Mouse (Mus musculus): ENCODE measurements around the gene Fbxo46.

DNA sequence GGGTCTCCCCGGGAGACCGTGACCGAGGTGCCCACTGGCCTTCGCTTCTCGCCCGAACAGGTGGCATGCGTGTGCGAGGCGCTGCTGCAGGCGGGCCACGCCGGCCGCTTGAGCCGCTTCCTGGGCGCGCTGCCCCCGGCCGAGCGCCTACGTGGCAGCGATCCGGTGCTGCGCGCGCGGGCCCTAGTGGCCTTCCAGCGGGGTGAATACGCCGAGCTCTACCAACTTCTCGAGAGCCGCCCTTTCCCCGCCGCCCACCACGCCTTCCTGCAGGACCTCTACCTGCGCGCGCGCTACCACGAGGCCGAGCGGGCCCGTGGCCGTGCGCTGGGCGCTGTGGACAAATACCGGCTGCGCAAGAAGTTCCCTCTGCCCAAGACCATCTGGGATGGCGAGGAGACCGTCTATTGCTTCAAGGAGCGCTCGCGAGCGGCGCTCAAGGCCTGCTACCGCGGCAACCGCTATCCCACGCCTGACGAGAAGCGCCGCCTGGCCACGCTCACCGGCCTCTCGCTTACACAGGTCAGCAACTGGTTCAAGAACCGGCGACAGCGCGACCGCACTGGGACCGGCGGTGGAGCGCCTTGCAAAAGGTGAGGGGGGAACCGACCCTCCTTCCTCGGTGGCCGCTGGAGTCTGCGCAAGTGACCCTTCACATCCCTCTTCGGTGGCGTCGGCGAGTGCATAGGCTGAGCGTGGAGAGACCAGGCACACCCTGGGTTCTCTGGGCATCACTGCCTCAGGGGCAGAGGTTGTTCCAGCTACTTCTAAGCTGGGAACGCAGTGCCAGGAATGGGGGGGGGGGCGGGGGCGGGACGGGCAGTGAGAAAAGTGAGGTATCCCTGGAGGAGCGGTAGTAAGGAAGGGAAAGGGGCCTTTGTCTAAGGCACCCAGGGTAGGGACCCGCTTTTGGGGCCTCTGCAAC, 24.6 kb upstream of the Fbxo46 start:
- TF ChIP-seq CTCF (IDR thresholded peaks at IDR 0.05; ENCODE audit: borderline replicate concordance, control insufficient read depth, extremely low read depth, insufficient read depth, low read length, poor library complexity): no peak; the same call in 1 of the 2 replicates
- no peak for TF ChIP-seq POLR2A (IDR thresholded peaks at IDR 0.05; ENCODE audit: control insufficient read depth, extremely low read depth, insufficient read depth, low read length, poor library complexity)
